Mouse (Mus musculus): ENCODE measurements around the gene H2al2c. TPM values are rescaled to one million over a fixed set of nuclear protein-coding genes. Genes with fewer than 3 reads are reported as not detected.

H2al2c gene
- not detected for polyA plus RNA-seq (2014; fragmentation: Illumina TruSeq; extraction: RNeasy Lipid Tissue Mini Kit (QIAGEN cat#74804); ENCODE audit: low read depth, low replicate concordance)

DNA sequence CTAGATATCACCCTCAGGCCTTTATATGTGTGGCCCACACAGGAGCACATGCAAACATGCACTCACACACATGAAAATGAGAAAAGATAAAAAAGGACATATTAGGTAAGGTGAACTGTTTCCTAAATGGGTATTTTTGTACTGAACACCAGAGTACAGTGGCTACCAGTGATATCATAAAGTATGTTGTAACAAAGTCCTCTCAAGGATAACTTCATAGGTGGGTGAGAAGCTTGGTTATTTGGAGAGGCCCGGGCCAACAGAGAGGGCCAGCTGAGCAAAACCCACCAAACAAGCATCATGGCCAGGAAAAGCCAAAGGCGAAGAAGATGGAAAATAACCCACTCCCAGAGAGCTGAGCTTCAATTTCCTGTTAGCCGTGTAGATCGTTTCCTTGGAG, at the start of gene H2al2c:
TSS of gene H2al2c (plus strand) at position 301 of the 400 bp plus-strand sequence.

Other genes starting within 250 kb of the H2al2c start
- not detected for gene Sry, start 64.6 kb downstream of the H2al2c start, polyA plus RNA-seq (2014; fragmentation: Illumina TruSeq; extraction: RNeasy Lipid Tissue Mini Kit (QIAGEN cat#74804); ENCODE audit: low read depth, low replicate concordance)
- not detected for gene H2al2b, start 121.6 kb downstream of the H2al2c start, polyA plus RNA-seq (2014; fragmentation: Illumina TruSeq; extraction: RNeasy Lipid Tissue Mini Kit (QIAGEN cat#74804); ENCODE audit: low read depth, low replicate concordance)
- not detected for gene Gm4064, start 197.1 kb downstream of the H2al2c start, polyA plus RNA-seq (2014; fragmentation: Illumina TruSeq; extraction: RNeasy Lipid Tissue Mini Kit (QIAGEN cat#74804); ENCODE audit: low read depth, low replicate concordance)
- not detected for gene Rbmy, start 231.6 kb downstream of the H2al2c start, polyA plus RNA-seq (2014; fragmentation: Illumina TruSeq; extraction: RNeasy Lipid Tissue Mini Kit (QIAGEN cat#74804); ENCODE audit: low read depth, low replicate concordance)
- not detected for gene Gm10256, start 231.6 kb downstream of the H2al2c start, polyA plus RNA-seq (2014; fragmentation: Illumina TruSeq; extraction: RNeasy Lipid Tissue Mini Kit (QIAGEN cat#74804); ENCODE audit: low read depth, low replicate concordance)